Mouse (Mus musculus) stomach, postnatal 0 days (tissue): ENCODE data around the gene 5031439G07Rik.

Experiments
- CTCF ChIP-seq: IDR thresholded peaks from 2 replicates; pipeline ENCODE4 v1.5.1; 2016; ENCODE audit warnings: antibody characterized with exemption, low read depth, mild to moderate bottlenecking, moderate library complexity
- EP300 ChIP-seq: optimal IDR thresholded peaks from 2 replicates; pipeline ENCODE3; 2016; ENCODE audit warnings: antibody characterized with exemption

- TF ChIP-seq CTCF (no peak), EP300 (no peak)
These were observed 11.6 kb upstream of the 5031439G07Rik start for GRCm38 (mm10) chr15:84999911-85000310.
